Mouse (Mus musculus) B cell, adult 2 months (primary cell): ENCODE measurements at regions not wholly inside any gene's neighbourhood (a gene's known extent, or its start where the extent isn't known, plus 50 kb on each side); places are given as distances from the start of the nearest gene placed in this dataset.
A peak's percentile ranks its signal among the peaks of the same experiment; 100 is the strongest.
"Not testable (repeated sequence)": the region's sequence is repeated elsewhere in the genome, so short reads cannot be mapped to it uniquely, and the experiment has no call there.

Experiments used
- DNase-seq, 2 experiments: peaks; one replicate each; pipeline ENCODE4 v3.0.0; 2022

GRCm38 (mm10) chr12:82056782-82057611, 112.1 kb upstream of the Sipa1l1 start:
- DNase-seq: not testable (repeated sequence)

DNA sequence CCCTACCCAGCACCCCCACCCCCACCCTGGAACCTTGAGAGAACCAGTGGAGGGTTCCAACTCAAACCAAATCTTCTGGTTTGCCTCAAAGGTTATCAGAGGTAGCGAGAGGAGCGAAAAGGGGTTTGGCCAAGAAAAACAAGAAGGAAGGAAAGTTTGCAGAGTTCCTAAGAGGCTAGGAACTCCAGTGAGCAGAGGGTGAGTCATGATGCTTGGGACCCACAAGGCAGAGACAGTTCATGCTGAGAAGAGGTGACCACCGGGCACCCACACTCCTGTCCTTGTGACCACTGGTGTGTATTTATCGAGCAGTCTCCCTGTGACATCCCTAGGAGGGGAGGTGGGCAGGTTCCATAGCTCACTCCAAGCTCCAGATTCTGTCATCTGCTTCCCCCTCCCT, 104.1 kb upstream of the Sipa1l1 start:
- no peak for DNase-seq

DNA sequence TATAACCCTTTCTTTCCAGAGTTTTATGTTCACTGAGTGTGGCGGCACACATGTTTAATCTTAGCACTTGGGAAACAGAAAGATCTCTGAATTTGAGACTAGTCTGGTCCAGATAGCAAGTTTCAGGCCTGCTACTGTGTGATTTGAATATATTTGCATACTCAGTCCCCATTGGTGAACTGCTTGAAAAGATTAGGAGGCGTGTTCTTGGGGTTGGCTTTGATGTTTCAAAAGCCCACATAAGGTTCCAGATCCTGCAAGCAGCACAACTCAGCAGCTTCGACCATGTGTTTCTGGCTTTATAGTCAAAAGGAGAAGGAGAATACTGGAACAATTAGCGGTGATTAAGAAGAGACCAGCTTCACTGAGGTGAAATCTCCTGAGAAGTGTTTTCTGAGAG, 102.3 kb upstream of the Sipa1l1 start:
- DNase-seq: no peak

DNA sequence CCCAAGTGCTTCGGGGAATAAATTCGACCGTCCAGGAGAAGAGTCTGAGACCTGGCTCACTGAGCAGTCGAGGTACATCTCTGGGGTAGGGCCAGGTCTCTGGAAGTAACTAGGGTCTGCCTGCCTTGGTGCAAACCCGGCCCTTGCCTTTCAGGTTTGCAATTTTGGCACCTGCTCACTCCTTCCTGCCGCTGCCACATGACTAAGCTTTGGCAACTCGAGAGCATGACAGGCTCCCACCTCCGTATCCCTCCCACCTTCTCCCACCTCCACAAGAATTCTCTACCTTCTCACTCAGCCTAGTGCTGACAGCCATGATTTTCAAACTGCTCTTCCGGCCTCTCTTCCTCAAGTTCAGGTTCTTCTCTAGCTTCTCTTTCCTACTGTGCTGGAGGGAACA, 99.5 kb upstream of the Sipa1l1 start:
- no peak for DNase-seq

- no peak for DNase-seq
These were observed 96.2 kb upstream of the Sipa1l1 start for GRCm38 (mm10) chr12:82072810-82073465.

DNA sequence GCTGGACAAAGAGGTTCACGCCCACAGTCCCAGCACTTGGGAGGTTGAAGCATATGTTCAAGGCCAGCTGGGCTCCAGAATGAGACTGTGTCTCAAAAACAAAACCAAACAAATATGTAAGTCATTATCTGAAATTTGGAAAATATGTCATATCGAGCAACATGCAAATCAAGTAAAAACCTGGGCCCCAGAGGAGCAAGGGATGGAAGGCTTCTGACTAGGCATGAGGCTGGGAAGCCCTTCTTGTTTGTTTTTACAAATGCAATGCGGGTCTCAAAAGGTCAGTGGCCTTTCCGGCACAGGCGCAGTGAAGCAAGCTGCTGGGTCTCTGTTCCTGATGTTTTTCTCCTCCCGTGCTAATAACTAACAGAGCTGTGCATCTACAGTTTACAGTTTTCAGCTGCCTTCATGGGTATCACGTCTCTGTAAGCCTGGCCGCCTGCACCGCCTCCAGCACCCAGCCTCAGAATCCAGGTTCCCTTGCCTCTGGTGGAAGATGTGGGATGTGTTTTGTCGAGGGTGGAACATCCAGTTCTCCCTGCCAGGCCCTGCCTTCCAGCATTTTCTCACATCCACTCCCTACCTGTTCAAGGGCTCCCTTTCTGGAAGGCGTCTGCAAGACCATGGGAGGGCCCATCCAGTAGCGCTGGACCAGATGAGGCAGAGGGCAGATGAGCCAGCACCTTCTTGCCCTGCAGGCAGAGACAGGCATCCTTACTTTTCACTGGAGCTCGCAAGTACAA, 93.5 kb upstream of the Sipa1l1 start:
- DNase-seq: no peak

DNA sequence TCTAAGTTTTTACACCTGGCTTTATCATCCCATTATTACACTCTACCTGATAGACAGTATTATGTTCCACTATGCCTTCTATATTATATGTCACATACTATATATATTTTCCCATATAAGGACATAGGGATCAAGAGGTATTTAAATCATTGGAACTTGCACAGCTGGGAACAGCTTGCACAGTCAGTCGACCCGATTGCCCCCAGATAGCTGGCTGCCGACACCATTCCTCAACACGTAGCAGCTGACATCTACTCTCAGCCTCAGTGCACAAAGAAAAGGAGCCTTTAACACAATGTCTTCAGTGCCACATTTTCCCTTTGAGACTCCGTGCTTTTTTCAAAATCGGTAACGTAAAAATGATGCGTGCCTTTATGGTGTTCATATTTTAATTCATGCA, 92.4 kb upstream of the Sipa1l1 start:
- no peak for DNase-seq

GRCm38 (mm10) chr12:82077945-82078344, 91.2 kb upstream of the Sipa1l1 start:
- DNase-seq: no peak

DNA sequence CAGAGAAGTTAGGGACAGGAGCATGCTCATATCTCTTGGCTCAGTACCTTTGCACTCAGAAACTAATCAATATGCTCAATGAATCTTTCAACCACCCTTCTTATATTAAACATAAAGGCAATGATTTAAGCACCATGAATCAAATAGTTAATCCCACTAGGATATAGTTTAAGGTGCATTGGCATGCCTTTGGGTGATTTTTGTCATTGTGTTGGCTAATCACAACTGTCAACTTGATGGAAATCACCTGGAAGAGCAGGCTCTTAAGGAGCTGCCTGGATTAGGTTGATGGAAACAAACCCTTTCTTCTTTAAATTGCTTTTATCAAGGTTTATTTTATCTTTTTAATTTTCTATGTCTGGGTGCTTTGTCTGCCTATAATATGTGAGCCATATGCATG, 90.4 kb upstream of the Sipa1l1 start:
- DNase-seq: no peak

DNA sequence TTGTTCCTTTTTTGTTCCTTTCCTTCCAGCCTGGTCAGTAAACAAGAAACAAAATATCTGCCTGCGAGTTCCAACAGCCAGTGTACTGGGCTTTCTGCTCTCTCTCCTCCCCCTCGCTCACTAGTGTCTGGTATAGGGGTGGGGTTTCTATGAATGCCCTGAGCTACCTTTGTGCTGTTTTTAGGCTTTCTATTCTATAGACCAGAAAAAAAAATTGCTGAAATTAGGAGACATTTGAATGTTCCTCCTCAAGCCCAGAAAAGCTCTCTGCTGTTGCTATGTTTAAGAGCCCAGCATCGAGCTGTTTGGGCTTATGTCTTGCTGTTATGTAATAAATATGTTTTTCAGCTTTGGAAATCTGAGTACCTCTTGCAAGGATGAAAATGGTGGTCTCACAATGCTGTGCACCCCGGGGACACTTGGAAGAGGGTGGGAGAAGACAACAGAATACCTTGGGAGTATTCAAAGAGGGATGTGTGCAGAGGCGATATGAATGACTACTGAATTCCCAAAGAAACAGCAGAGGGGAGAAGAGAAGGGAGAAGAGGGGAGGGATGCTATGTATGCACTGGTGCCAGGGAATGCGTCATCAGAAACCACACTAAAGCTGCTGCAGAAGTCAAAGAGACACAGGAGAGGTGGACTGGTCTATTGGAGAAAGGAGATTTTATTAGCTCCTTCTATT, 88.8 kb upstream of the Sipa1l1 start:
- DNase-seq: no peak

- DNase-seq: peak; percentile 38 to 50
These were observed 86.5 kb upstream of the Sipa1l1 start for GRCm38 (mm10) chr12:82082596-82082995.

- DNase-seq: no peak
These were observed 83.2 kb upstream of the Sipa1l1 start for GRCm38 (mm10) chr12:82085771-82086400.

GRCm38 (mm10) chr12:82086441-82086840, 82.7 kb upstream of the Sipa1l1 start:
- DNase-seq: no peak

DNA sequence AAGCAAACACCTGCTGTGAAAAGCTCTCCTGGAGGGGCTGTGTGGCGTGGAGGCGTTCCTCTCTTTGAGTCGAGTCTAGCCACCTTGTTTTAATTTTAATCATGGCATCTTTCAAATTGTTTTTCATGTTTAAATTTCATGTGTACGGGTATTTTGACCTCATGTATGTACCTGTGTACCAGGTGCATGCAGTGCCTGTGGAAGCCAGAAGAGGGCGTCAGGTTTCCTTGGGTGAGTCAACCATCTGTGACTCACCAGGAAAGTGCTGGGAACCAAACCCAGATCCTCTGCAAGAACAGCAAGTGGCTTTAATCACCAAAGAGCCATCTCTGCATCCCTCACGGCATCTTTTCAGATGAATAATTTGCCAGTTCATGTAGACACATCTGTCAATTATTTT, 79.8 kb upstream of the Sipa1l1 start:
- no peak for DNase-seq

DNA sequence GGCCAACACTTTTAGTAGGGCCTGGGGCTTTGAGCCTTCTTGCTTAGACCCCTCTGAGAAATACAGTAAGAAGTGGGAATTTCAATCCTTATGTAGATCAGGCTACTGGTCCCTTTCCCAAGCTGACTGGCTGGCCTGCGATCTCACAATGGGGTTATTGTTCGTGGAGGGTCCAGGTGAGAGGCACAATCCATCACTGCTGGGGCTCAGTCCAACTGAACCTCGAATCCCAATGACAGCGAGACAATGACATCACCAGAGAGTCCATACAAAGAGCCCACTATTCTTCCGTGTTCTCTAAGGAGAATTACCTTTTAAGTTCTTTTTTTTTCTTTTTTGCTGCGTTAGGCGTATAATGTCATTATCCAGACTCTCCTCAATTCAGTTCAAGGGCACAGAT, 75.8 kb upstream of the Sipa1l1 start:
- DNase-seq: no peak

GRCm38 (mm10) chr12:82095396-82095795, 73.7 kb upstream of the Sipa1l1 start:
- DNase-seq: no peak

- no peak for DNase-seq
These were observed 72.0 kb upstream of the Sipa1l1 start for GRCm38 (mm10) chr12:82097126-82097525.

DNA sequence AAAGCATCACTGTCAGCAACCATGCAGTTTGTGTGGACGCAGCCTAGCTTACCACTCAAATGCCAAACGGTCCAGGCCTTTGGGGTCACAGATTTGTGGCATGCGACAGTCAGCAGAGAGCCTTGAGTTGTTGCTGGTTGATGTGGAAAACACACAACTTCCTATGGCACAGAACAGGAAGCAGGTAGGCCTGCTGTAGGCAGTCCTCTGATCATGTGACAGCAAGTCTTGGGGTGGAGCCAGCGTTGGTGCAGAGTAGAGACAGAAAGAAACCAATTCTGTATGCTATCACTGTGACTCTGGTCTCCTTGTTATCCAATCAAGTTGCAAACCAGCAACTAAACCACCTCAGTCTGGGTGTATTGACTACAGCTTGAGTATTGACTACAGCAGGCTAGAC, 71.5 kb upstream of the Sipa1l1 start:
- DNase-seq: no peak

GRCm38 (mm10) chr12:82104211-82104610, 64.9 kb upstream of the Sipa1l1 start:
- DNase-seq: no peak

DNA sequence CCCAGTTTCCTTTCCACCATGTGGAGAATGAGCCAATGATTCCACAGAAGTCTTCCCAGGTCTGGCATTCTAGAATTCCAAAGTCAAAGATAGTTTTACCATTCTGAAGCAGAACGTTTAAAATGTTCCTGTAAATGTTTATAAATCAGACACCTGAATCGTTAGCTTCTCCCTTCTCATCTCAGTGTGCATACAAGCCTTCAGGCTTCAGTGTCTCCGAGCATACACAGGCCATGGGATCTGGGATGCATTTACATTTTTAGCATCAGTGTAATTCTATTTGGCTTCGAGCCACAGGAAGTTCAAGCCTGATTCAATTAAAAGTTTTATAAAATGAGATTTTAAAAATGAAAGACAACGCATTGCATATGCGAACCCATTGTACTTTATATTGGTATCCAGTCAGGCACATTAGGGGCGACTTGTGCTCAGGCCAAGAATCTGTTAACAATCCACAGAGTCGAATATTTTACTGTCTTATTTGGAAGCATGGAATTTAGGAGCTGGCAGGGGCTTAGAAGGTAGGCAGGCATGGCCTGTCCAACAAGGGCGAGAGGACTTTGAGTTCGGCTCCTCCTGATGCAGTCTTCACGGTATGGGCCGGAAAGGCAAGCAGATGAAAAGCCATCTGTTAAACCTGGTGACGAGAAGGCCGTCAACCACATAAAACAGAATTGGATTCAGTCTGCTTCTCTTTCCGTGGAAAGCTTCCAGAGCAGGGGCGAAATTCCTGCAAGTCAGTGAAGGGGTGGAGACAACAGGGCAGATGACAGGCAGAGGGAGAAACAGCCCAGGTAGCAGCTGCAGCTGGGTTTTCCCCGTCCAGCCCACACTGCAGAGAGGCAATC, 63.7 kb upstream of the Sipa1l1 start:
- DNase-seq: no peak

DNA sequence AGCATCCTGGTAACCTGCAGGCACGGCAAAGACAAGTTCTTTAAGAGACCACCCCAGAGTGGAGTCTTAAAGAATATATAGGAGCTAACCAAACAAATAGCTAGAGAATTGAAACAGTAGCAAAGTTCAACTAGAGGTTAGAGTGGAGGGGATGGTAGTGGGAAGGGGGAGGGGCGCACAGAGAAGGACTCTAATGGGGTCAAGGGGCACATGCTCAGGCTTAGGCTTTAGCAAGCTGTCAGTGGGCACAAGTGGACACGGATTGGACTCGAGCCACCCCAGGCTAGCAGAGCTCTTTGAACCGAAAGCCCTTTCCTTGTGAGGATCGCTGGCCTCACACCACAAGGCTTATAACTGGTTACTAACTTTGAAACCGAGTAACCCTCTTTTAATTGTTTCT, 53.4 kb upstream of the Sipa1l1 start:
- no peak for DNase-seq
